Mouse (Mus musculus): ENCODE results near the gene Arhgap20. TPM values are rescaled to one million over a fixed set of nuclear protein-coding genes. Genes with fewer than 3 reads are reported as not detected.

The Arhgap20 gene
- polyA plus RNA-seq, 1 experiment from 2014 or later = 2.2 TPM

DNA sequence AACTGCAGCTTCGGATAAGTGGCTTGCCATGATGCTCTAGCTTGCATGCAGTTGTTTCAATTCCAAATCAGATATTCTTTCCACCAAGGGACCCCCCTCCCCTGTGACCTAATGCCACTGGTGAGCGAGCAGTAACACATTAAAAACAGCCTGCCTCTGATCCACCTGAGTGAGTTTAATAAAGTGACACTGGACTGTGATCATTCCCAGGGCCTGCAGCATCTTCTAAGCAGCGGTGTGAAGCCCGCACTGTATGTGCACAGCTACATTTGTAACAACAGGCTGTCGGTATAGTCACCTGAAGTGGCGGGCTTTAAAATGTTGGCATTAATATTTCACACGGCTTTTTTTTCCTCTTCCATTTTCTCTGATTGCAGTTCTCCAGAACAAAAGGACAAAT, 59.4 kb downstream of the Arhgap20 start:
- Histone ChIP-seq H3K4me1 (replicated peaks; ENCODE audit: control insufficient read depth, insufficient read depth, low read length) (no peaks in the 10 kb centered on the region), H3K27ac (ENCODE audit: low read depth, low read length) (no peak overlapping the region), H3K9me3 (ENCODE audit: control insufficient read depth) (no peaks in the 10 kb centered on the region), H3K9ac (ENCODE audit: low read depth, low read length) (no peak overlapping the region), H3K4me2 (replicated peaks; ENCODE audit: low read depth) (no peak overlapping the region), H3K27me3 (replicated peaks; ENCODE audit: control insufficient read depth, insufficient read depth, low read length) (no peaks in the 10 kb centered on the region), H3K36me3 (ENCODE audit: control insufficient read depth, insufficient read depth) (no peaks in the 10 kb centered on the region), H3K4me3 (ENCODE audit: low read depth, low read length) (no peak overlapping the region)
- WGBS = 90% methylated on average over 7 of the region's 7 CpGs
- no peak for ATAC-seq
- TF ChIP-seq CTCF (IDR thresholded peaks at IDR 0.05; ENCODE audit: low read depth) = no peak

DNA sequence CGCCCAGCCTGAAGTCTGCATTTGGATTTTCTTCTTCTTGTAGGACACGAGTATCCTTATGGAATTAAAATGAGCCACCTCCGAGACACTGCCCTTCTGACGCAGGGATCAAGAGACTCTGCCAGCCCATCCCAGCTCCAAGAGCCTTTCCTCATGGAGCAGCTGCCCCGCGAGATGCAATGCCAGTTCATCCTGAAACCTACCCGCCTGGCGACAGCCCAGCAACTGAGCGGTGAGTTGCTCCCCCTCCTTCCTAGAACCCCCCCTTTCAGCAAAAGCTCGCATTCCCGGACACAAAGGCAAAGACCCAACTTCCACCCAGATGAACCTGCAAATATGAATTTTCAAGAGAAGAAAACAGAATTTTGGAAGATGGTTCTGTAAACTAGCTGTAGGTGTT, 66.5 kb downstream of the Arhgap20 start:
- H3K36me3 ChIP-seq (ENCODE audit: control insufficient read depth, insufficient read depth) = no peaks in the 10 kb centered on the region
- ATAC-seq = no peak
- no peak for TF ChIP-seq CTCF (IDR thresholded peaks at IDR 0.05; ENCODE audit: low read depth)
- no peak overlapping the region for H3K9ac ChIP-seq (ENCODE audit: low read depth, low read length)
- no peaks in the 10 kb centered on the region for H3K27me3 ChIP-seq (replicated peaks; ENCODE audit: control insufficient read depth, insufficient read depth, low read length)
- no peak overlapping the region for H3K4me2 ChIP-seq (replicated peaks; ENCODE audit: low read depth)
- no peak overlapping the region for H3K4me3 ChIP-seq (ENCODE audit: low read depth, low read length)
- H3K27ac ChIP-seq (ENCODE audit: low read depth, low read length) = no peak overlapping the region
- WGBS = 81% methylated on average over 11 of the region's 11 CpGs
- H3K9me3 ChIP-seq (ENCODE audit: control insufficient read depth) = no peaks in the 10 kb centered on the region
- no peaks in the 10 kb centered on the region for H3K4me1 ChIP-seq (replicated peaks; ENCODE audit: control insufficient read depth, insufficient read depth, low read length)

GRCm38 (mm10) chr9:51832368-51832767, 67.2 kb downstream of the Arhgap20 start:
- WGBS = 57% methylated on average over 5 of the region's 5 CpGs
- H3K36me3 ChIP-seq (ENCODE audit: control insufficient read depth, insufficient read depth) = no peaks in the 10 kb centered on the region
- H3K9ac ChIP-seq (ENCODE audit: low read depth, low read length) = no peak overlapping the region
- H3K4me2 ChIP-seq (replicated peaks; ENCODE audit: low read depth) = no peak overlapping the region
- no peaks in the 10 kb centered on the region for H3K9me3 ChIP-seq (ENCODE audit: control insufficient read depth)
- no peak overlapping the region for H3K4me3 ChIP-seq (ENCODE audit: low read depth, low read length)
- H3K27ac ChIP-seq (ENCODE audit: low read depth, low read length) = no peak overlapping the region
- TF ChIP-seq CTCF (IDR thresholded peaks at IDR 0.05; ENCODE audit: low read depth) = no peak
- no peaks in the 10 kb centered on the region for H3K27me3 ChIP-seq (replicated peaks; ENCODE audit: control insufficient read depth, insufficient read depth, low read length)
- no peaks in the 10 kb centered on the region for H3K4me1 ChIP-seq (replicated peaks; ENCODE audit: control insufficient read depth, insufficient read depth, low read length)
- no peak for ATAC-seq

- no peaks in the 10 kb centered on the region for H3K9me3 ChIP-seq (ENCODE audit: control insufficient read depth)
- 82% methylated on average over 7 of the region's 7 CpGs for WGBS
- no peak for TF ChIP-seq CTCF (IDR thresholded peaks at IDR 0.05; ENCODE audit: low read depth)
- no peak overlapping the region for H3K4me2 ChIP-seq (replicated peaks; ENCODE audit: low read depth)
- H3K4me1 ChIP-seq (replicated peaks; ENCODE audit: control insufficient read depth, insufficient read depth, low read length) = no peaks in the 10 kb centered on the region
- ATAC-seq = no peak
- H3K4me3 ChIP-seq (ENCODE audit: low read depth, low read length) = no peak overlapping the region
- H3K36me3 ChIP-seq (ENCODE audit: control insufficient read depth, insufficient read depth) = no peaks in the 10 kb centered on the region
- H3K27ac ChIP-seq (ENCODE audit: low read depth, low read length) = no peak overlapping the region
- H3K9ac ChIP-seq (ENCODE audit: low read depth, low read length) = no peak overlapping the region
- no peaks in the 10 kb centered on the region for H3K27me3 ChIP-seq (replicated peaks; ENCODE audit: control insufficient read depth, insufficient read depth, low read length)
Measured at GRCm38 (mm10) chr9:51837716-51838115, 72.6 kb downstream of the Arhgap20 start.

DNA sequence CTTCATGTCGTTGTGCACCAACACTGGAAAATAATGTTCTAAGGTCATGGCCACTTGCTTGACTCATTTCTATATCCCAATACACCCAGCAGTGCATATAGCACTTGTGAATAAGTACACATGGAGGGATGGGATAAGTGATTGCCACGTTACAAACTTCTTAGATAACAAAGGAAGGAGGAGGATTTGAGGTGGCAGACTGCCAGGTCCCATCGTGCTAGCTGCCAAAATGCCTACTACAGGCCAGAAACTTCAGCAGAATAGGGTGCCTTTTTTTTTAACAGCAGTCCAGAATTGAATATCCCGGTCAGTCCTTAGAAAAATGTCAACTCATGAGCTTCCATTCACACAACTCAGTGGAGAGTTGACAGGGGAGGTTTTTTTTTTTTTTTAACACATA, 78.1 kb downstream of the Arhgap20 start:
- WGBS = 51% methylated on average over 4 of the region's 4 CpGs
- no peak overlapping the region for H3K4me3 ChIP-seq (ENCODE audit: low read depth, low read length)

GRCm38 (mm10) chr9:51845796-51846195, 80.7 kb downstream of the Arhgap20 start:
- no peaks in the 10 kb centered on the region for H3K36me3 ChIP-seq (ENCODE audit: control insufficient read depth, insufficient read depth)
- 89% methylated on average over 10 of the region's 10 CpGs for WGBS

More for the DNA sequence above, 78.1 kb downstream of the Arhgap20 start:
- no peaks in the 10 kb centered on the region for H3K27me3 ChIP-seq (replicated peaks; ENCODE audit: control insufficient read depth, insufficient read depth, low read length)
- H3K4me1 ChIP-seq (replicated peaks; ENCODE audit: control insufficient read depth, insufficient read depth, low read length) = no peaks in the 10 kb centered on the region
- H3K9me3 ChIP-seq (ENCODE audit: control insufficient read depth) = no peaks in the 10 kb centered on the region
- no peak for ATAC-seq
- H3K9ac ChIP-seq (ENCODE audit: low read depth, low read length) = no peak overlapping the region
- H3K36me3 ChIP-seq (ENCODE audit: control insufficient read depth, insufficient read depth) = no peaks in the 10 kb centered on the region
- H3K4me2 ChIP-seq (replicated peaks; ENCODE audit: low read depth) = no peak overlapping the region
- no peak for TF ChIP-seq CTCF (IDR thresholded peaks at IDR 0.05; ENCODE audit: low read depth)
- H3K27ac ChIP-seq (ENCODE audit: low read depth, low read length) = no peak overlapping the region

GRCm38 (mm10) chr9:51853772-51854171, 88.6 kb downstream of the Arhgap20 start:
- H3K4me2 ChIP-seq (replicated peaks; ENCODE audit: low read depth) = no peak overlapping the region
- TF ChIP-seq CTCF (IDR thresholded peaks at IDR 0.05; ENCODE audit: low read depth) = no peak
- no peaks in the 10 kb centered on the region for H3K36me3 ChIP-seq (ENCODE audit: control insufficient read depth, insufficient read depth)
- ATAC-seq = no peak
- no peak overlapping the region for H3K27ac ChIP-seq (ENCODE audit: low read depth, low read length)
- 95% methylated on average over 5 of the region's 5 CpGs for WGBS
- no peak overlapping the region for H3K9ac ChIP-seq (ENCODE audit: low read depth, low read length)
- no peaks in the 10 kb centered on the region for H3K9me3 ChIP-seq (ENCODE audit: control insufficient read depth)
- no peaks in the 10 kb centered on the region for H3K4me1 ChIP-seq (replicated peaks; ENCODE audit: control insufficient read depth, insufficient read depth, low read length)
- H3K27me3 ChIP-seq (replicated peaks; ENCODE audit: control insufficient read depth, insufficient read depth, low read length) = no peaks in the 10 kb centered on the region
- no peak overlapping the region for H3K4me3 ChIP-seq (ENCODE audit: low read depth, low read length)

More at GRCm38 (mm10) chr9:51845796-51846195, 80.7 kb downstream of the Arhgap20 start:
- H3K27ac ChIP-seq (ENCODE audit: low read depth, low read length) = no peak overlapping the region
- TF ChIP-seq CTCF (IDR thresholded peaks at IDR 0.05; ENCODE audit: low read depth) = no peak
- ATAC-seq = no peak
- no peaks in the 10 kb centered on the region for H3K4me1 ChIP-seq (replicated peaks; ENCODE audit: control insufficient read depth, insufficient read depth, low read length)
- H3K4me3 ChIP-seq (ENCODE audit: low read depth, low read length) = no peak overlapping the region
- H3K9me3 ChIP-seq (ENCODE audit: control insufficient read depth) = no peaks in the 10 kb centered on the region
- no peaks in the 10 kb centered on the region for H3K27me3 ChIP-seq (replicated peaks; ENCODE audit: control insufficient read depth, insufficient read depth, low read length)
- H3K9ac ChIP-seq (ENCODE audit: low read depth, low read length) = no peak overlapping the region
- no peak overlapping the region for H3K4me2 ChIP-seq (replicated peaks; ENCODE audit: low read depth)
